Mouse (Mus musculus): ENCODE data around the gene Rpa2. TPM values are rescaled to one million over a fixed set of nuclear protein-coding genes. Genes with fewer than 3 reads are reported as not detected.
A peak's percentile ranks its signal among the peaks of the same experiment; 100 is the strongest.
"Not testable (repeated sequence)": the region's sequence is repeated elsewhere in the genome, so short reads cannot be mapped to it uniquely, and the experiment has no call there.

Gene Rpa2
- 123 and 126 TPM in 2 replicates for polyA plus RNA-seq (2015; fragmentation: Nextera tagmentation; extraction: Ambion mirVana)

DNA sequence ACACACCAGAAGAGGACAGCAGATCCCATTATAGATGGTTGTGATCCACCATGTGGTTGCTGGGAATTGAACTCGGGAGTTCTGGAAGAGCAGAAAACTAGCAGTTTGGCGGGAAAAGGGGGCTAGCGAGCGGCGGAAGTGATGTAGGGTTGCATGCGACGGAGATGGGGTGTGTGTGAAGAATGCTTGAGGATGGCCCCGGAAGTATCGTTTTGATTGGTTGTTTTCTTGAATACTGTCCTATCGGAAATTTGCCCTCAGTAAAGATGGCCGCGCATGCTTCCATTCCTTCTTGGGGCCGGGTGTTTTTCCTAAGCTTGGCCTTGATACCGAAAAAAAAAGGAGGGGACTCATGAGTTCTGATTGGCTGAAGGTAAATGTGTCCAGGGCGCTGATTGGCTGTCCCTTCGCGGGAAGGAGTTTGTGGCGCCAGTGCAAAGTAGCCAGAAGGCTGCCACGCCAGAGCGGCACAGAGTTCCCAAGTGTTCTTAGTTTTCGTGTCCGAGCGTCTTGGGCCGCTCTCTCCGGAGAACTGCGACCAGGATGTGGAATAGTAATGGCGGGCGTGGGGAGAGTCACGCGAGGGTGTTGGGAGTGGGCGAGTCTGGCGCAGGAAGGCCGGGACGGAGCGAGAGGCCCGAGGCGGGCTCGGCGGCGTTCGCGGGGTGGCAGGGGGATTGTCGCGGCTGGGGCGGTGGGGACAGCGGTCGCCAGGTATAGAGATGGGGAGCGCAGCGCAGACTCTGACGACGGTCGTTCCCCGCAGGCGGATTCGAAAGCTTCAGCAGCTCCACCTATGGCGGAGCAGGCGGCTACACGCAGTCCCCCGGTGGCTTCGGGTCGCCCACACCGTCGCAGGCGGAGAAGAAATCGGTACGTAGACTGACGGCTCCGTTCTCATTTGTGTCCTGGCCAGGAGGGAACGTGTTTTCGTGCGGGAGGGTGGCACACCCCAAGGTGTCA is at the start of gene Rpa2:
Gene Rpa2 (plus strand): TSS at position 419 of the 963 bp plus-strand sequence.
- peak within 1 kb of the TSS; percentile 82 for H3K4me2 ChIP-seq (replicated peaks)
- H3K36me3 ChIP-seq = peaks cover 32% of the 10 kb centered on the region
- under 1% methylated on average over 71 of the region's 71 CpGs for WGBS
- no peaks in the 10 kb centered on the region for H3K27me3 ChIP-seq
- H3K9me3 ChIP-seq = no peaks in the 10 kb centered on the region
- peak within 1 kb of the TSS; percentile 93 for H3K4me3 ChIP-seq
- ATAC-seq (ENCODE audit: low FRiP score, low read depth) = peak; percentile 97
- H3K4me1 ChIP-seq = peaks cover 10% of the 10 kb centered on the region
- no peak within 1 kb of the TSS; the same call in 1 of the 2 replicates for H3K27ac ChIP-seq
- H3K9ac ChIP-seq = peak within 1 kb of the TSS; percentile 89

- H3K9me3 ChIP-seq = no peaks in the 10 kb centered on the region
- peaks cover 39% of the 10 kb centered on the region for H3K36me3 ChIP-seq
- WGBS = 88% methylated on average over 8 of the region's 8 CpGs
- H3K27ac ChIP-seq = no peak overlapping the region
- no peaks in the 10 kb centered on the region for H3K27me3 ChIP-seq
- no peak overlapping the region for H3K4me2 ChIP-seq (replicated peaks)
- H3K9ac ChIP-seq = no peak overlapping the region; the same call in 1 of the 2 replicates
- peaks cover 11% of the 10 kb centered on the region for H3K4me1 ChIP-seq
- no peak for ATAC-seq (ENCODE audit: low FRiP score, low read depth)
- no peak overlapping the region for H3K4me3 ChIP-seq
Observed at GRCm38 (mm10) chr4:132728233-132728632, 39.9 kb upstream of the Rpa2 start.

DNA sequence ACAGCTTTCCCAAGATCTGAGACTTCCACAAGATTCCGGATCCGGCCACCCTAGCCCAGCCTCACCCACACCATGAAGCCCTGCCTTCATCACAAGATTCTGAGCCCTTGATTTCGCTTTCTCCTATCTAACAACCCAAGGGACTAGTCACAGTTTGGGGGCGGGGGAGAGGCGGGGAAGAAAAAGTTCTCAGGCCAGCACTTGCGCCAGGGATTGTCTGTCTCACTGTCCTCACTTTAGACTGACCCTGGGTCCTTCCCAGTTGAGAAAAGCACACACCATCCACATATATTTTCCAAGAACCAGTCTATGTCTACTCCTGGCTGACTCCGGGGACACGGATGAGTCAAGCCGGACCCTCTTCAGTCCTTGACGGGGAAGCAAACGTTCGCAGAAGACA is 36.5 kb upstream of the Rpa2 start:
- H3K9me3 ChIP-seq = no peaks in the 10 kb centered on the region
- H3K27me3 ChIP-seq = no peaks in the 10 kb centered on the region
- peaks cover 15% of the 10 kb centered on the region for H3K4me1 ChIP-seq
- peak overlapping the region; percentile 66 for H3K4me3 ChIP-seq
- H3K27ac ChIP-seq = 0 out of 2 replicates have a peak overlapping the region, but pooled peaks have one; percentile 1
- H3K9ac ChIP-seq = peak overlapping the region; percentile 74
- H3K36me3 ChIP-seq = peaks cover 13% of the 10 kb centered on the region
- ATAC-seq (ENCODE audit: low FRiP score, low read depth) = no peak
- H3K4me2 ChIP-seq (replicated peaks) = peak overlapping the region; percentile 87
- 54% methylated on average over 12 of the region's 12 CpGs for WGBS

- H3K27me3 ChIP-seq = no peaks in the 10 kb centered on the region
- H3K27ac ChIP-seq = 0 out of 2 replicates have a peak within 1 kb of the TSS, but pooled peaks have one; percentile 1
- no peaks in the 10 kb centered on the region for H3K9me3 ChIP-seq
- ATAC-seq (ENCODE audit: low FRiP score, low read depth) = peak; percentile 97
- H3K4me2 ChIP-seq (replicated peaks) = peak within 1 kb of the TSS; percentile 87
- peaks cover 15% of the 10 kb centered on the region for H3K4me1 ChIP-seq
- H3K9ac ChIP-seq = peak within 1 kb of the TSS; percentile 74
- 3% methylated on average over 34 of the region's 34 CpGs for WGBS
- H3K4me3 ChIP-seq = peak within 1 kb of the TSS; percentile 66
- H3K36me3 ChIP-seq = peaks cover 9% of the 10 kb centered on the region
Observed at GRCm38 (mm10) chr4:132732148-132732684, 35.9 kb upstream of the Rpa2 start, which contains the start of gene Xkr8. Gene Xkr8 (minus strand): TSS chr4:132732546.

GRCm38 (mm10) chr4:132733071-132733770 is 34.9 kb upstream of the Rpa2 start:
- peaks cover 15% of the 10 kb centered on the region for H3K4me1 ChIP-seq
- no peak overlapping the region for H3K4me3 ChIP-seq
- H3K9me3 ChIP-seq = no peaks in the 10 kb centered on the region
- no peak overlapping the region for H3K27ac ChIP-seq
- no peaks in the 10 kb centered on the region for H3K27me3 ChIP-seq
- ATAC-seq (ENCODE audit: low FRiP score, low read depth) = no peak
- H3K4me2 ChIP-seq (replicated peaks) = 0 out of 2 replicates have a peak overlapping the region, but pooled peaks have one; percentile 87
- H3K36me3 ChIP-seq = peaks cover 3% of the 10 kb centered on the region
- H3K9ac ChIP-seq = no peak overlapping the region
- WGBS = 93% methylated on average over 25 of the region's 25 CpGs

- H3K9me3 ChIP-seq = no peaks in the 10 kb centered on the region
- no peak overlapping the region for H3K4me3 ChIP-seq
- H3K27me3 ChIP-seq = no peaks in the 10 kb centered on the region
- peaks cover 15% of the 10 kb centered on the region for H3K4me1 ChIP-seq
- WGBS = 95% methylated on average over 2 of the region's 2 CpGs
- H3K9ac ChIP-seq = no peak overlapping the region
- H3K27ac ChIP-seq = no peak overlapping the region
- ATAC-seq (ENCODE audit: low FRiP score, low read depth) = no peak
- H3K4me2 ChIP-seq (replicated peaks) = no peak overlapping the region
- no peaks in the 10 kb centered on the region for H3K36me3 ChIP-seq
Observed at GRCm38 (mm10) chr4:132734766-132735165, 33.4 kb upstream of the Rpa2 start.

GRCm38 (mm10) chr4:132735389-132735788 is 32.7 kb upstream of the Rpa2 start:
- ATAC-seq (ENCODE audit: low FRiP score, low read depth) = no peak
- Histone ChIP-seq H3K4me1 (peaks cover 15% of the 10 kb centered on the region), H3K4me2 (replicated peaks) (no peak overlapping the region)

DNA sequence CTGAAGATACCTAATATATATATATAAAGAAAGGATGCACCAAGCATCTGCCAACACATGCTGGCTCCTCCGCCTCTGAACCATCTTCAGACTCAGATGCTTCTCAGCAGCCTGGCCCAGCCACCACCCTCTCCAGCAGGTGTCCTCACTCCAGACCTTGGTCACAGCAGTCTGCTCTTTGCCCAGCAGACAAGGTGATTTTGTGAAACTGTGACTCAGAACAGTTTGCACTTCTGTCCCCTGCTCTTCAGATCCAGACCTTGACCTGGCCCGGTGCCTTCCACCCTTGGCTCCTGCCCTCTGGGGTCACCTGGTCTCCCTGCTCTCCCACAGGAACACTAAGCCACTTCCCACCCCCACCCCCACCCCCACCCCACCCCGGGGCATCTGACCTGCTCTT is 32.2 kb upstream of the Rpa2 start:
- Histone ChIP-seq H3K9me3 (no peaks in the 10 kb centered on the region), H3K27ac (no peak overlapping the region), H3K4me3 (no peak overlapping the region), H3K27me3 (no peaks in the 10 kb centered on the region), H3K9ac (no peak overlapping the region), H3K4me1 (peaks cover 15% of the 10 kb centered on the region), H3K4me2 (replicated peaks) (no peak overlapping the region), H3K36me3 (no peaks in the 10 kb centered on the region)
- no peak for ATAC-seq (ENCODE audit: low FRiP score, low read depth)
- 50% methylated on average over 3 of the region's 3 CpGs for WGBS

More at GRCm38 (mm10) chr4:132735389-132735788, 32.7 kb upstream of the Rpa2 start:
- no peak overlapping the region for H3K4me3 ChIP-seq
- no peaks in the 10 kb centered on the region for H3K9me3 ChIP-seq
- no peak overlapping the region for H3K9ac ChIP-seq
- no peaks in the 10 kb centered on the region for H3K36me3 ChIP-seq
- no peak overlapping the region for H3K27ac ChIP-seq
- no peaks in the 10 kb centered on the region for H3K27me3 ChIP-seq
- 86% methylated on average over 2 of the region's 2 CpGs for WGBS

DNA sequence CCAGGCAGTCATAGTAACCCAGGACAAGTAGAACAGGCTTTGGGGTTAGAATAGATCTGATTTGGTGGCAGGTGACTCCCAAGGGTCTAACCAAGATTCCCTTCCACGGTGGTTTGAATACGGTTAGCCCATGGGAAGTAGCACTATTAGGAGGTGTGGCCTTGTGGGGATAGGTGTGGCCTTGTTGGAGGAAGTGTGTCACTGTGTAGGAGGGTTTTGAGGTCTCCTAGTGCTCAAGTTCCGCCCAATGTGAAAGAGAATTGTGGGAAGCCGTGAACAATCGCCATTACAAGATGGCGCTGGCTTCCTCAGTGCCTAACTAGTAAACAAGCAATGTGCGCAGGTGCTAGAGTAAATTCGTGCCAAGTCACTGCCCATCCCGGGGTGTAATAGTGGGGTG is 31.0 kb upstream of the Rpa2 start:
- 94% methylated on average over 9 of the region's 9 CpGs for WGBS
- ATAC-seq (ENCODE audit: low FRiP score, low read depth); H3K27ac ChIP-seq: not testable (repeated sequence)

GRCm38 (mm10) chr4:132741491-132741890 is 26.6 kb upstream of the Rpa2 start:
- no peak overlapping the region for H3K4me2 ChIP-seq (replicated peaks)
- H3K9me3 ChIP-seq = no peaks in the 10 kb centered on the region
- no peaks in the 10 kb centered on the region for H3K36me3 ChIP-seq
- ATAC-seq (ENCODE audit: low FRiP score, low read depth) = no peak
- 91% methylated on average over 7 of the region's 7 CpGs for WGBS
- H3K4me3 ChIP-seq = no peak overlapping the region
- no peaks in the 10 kb centered on the region for H3K27me3 ChIP-seq
- no peak overlapping the region for H3K9ac ChIP-seq
- no peaks in the 10 kb centered on the region for H3K4me1 ChIP-seq
- H3K27ac ChIP-seq = no peak overlapping the region

More for the DNA sequence above, 31.0 kb upstream of the Rpa2 start:
- not testable (repeated sequence) for H3K4me3 ChIP-seq; H3K36me3 ChIP-seq; H3K27me3 ChIP-seq; H3K4me2 ChIP-seq (replicated peaks); H3K9me3 ChIP-seq; H3K9ac ChIP-seq; H3K4me1 ChIP-seq

DNA sequence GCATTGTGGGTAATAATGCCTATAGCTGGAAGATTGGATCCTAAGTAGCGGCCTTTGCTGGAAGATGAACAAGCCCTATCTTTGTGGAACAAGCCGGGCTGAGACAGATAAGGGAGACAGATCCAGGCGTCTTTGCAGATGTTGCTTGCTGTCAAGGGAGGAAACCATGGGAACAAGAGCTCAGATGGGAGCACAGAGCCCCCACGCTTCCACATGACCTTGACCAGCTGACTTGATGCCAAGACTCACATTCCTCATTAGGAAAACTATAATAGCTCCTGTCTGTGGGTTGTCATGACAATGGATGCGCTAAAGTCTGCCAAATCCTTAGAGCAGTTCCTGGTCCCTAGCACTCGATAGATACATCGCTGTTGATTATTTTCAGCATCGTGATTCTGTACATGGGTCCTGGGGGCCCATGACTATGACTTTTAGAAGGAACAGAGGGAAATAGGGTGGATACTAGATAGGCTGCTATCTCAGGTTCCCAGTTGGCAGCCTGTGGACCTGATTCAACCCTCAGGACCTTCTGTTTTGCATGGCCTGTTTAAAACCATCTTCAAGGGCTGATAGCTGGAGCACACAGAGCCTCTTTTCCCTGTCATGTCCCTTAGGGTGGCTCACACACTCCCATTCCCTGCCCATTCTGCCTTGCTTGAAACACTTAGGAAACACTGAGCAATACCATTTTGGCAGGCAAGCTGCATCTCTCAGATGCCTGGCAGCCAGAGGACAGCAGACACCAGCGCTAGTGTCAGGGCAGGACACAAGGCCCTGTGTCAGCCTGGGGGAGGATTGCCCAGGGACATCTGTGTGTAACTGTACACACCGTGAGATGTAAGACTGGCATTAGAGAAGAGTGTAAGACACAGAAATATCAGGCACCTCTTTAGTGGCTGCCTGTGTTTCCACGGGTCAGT is 23.9 kb upstream of the Rpa2 start:
- H3K4me2 ChIP-seq (replicated peaks) = no peak overlapping the region
- no peaks in the 10 kb centered on the region for H3K36me3 ChIP-seq
- H3K4me1 ChIP-seq = no peaks in the 10 kb centered on the region
- no peak for ATAC-seq (ENCODE audit: low FRiP score, low read depth)
- no peaks in the 10 kb centered on the region for H3K27me3 ChIP-seq
- H3K27ac ChIP-seq = no peak overlapping the region
- H3K4me3 ChIP-seq = no peak overlapping the region
- H3K9me3 ChIP-seq = no peaks in the 10 kb centered on the region
- 84% methylated on average over 11 of the region's 11 CpGs for WGBS
- no peak overlapping the region for H3K9ac ChIP-seq

All from limb, embryonic 13.5 days (tissue).